Mouse (Mus musculus): Measurements from ENCODE around the gene Dctn3. TPM values are rescaled to one million over a fixed set of nuclear protein-coding genes. Genes with fewer than 3 reads are reported as not detected.

Dctn3 gene
- polyA plus RNA-seq, 1 experiment = 81.6 TPM

DNA sequence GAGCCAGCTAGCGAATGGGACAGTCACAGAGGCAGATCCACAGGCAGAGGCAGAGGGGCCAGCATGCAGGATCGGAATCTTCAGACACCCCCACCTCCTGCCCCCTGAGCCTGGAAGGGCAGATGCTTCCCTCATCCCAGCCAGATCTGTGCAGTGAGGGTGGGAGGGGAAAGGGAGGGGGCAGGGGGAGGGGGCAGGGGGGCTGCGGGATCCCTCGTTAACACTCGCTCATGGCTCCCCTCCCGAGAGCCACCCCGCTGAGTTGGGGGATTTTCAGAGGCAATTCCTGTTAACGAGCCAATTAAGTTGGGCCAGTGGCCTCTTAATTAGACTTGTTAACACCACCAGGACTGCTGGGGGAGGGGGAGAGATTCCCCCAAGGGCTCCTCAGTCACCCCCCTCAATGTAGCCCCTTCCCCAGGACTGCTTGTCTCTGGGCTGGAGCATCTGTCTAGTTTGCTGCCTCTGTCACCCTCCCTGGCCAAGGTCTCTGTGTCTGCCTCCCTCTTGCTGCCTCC lies 50.9 kb downstream of the Dctn3 start:
- H3K27ac ChIP-seq (ENCODE audit: insufficient read depth, low read length) = no peak overlapping the region
- TF ChIP-seq CTCF (IDR thresholded peaks at IDR 0.05; ENCODE audit: borderline replicate concordance, insufficient read depth, low read length) (no peak), POLR2A (IDR thresholded peaks at IDR 0.05; ENCODE audit: low read depth, low read length) (no peak)
- peaks cover 13% of the 10 kb centered on the region; the same call in 1 of the 2 replicates for H3K4me1 ChIP-seq (ENCODE audit: control insufficient read depth, insufficient read depth, low read length)
- no peak overlapping the region for H3K4me3 ChIP-seq (ENCODE audit: insufficient read depth, low read length)

- H3K4me3 ChIP-seq (ENCODE audit: insufficient read depth, low read length) = no peak overlapping the region
- TF ChIP-seq CTCF (IDR thresholded peaks at IDR 0.05; ENCODE audit: borderline replicate concordance, insufficient read depth, low read length) = no peak
- no peak for TF ChIP-seq POLR2A (IDR thresholded peaks at IDR 0.05; ENCODE audit: low read depth, low read length)
- H3K27ac ChIP-seq (ENCODE audit: insufficient read depth, low read length) = no peak overlapping the region
- peaks cover 10% of the 10 kb centered on the region; the same call in 1 of the 2 replicates for H3K4me1 ChIP-seq (ENCODE audit: control insufficient read depth, insufficient read depth, low read length)
These were observed 51.5 kb downstream of the Dctn3 start for GRCm38 (mm10) chr4:41671500-41671899.

DNA sequence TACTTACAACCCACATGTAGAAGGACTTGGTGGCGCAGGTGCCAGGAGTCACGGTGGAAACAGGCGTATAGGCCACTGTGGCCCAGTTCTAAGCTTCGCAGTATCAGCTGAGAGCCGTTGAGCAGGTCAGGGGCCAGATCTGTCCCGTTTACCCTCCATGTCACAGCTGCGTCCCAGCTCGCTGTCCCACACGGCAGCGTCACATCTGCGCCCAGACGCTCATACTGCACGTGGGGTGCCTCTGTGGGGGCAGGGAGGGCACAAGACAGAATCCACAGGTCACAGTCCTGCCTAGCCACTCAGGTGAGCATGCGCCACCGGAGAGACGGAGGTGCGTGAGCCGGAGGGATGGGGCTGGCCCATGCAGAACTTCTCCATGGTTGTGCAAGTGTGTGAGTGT lies 52.1 kb downstream of the Dctn3 start:
- Histone ChIP-seq H3K4me3 (ENCODE audit: insufficient read depth, low read length) (no peak overlapping the region), H3K27ac (ENCODE audit: insufficient read depth, low read length) (no peak overlapping the region), H3K4me1 (ENCODE audit: control insufficient read depth, insufficient read depth, low read length) (0 out of 2 replicates have a peak, but pooled peaks cover 7% of the 10 kb centered on the region)
- no peak for TF ChIP-seq POLR2A (IDR thresholded peaks at IDR 0.05; ENCODE audit: low read depth, low read length)
- TF ChIP-seq CTCF (IDR thresholded peaks at IDR 0.05; ENCODE audit: borderline replicate concordance, insufficient read depth, low read length) = no peak

- Histone ChIP-seq H3K4me3 (ENCODE audit: insufficient read depth, low read length) (no peak overlapping the region), H3K4me1 (ENCODE audit: control insufficient read depth, insufficient read depth, low read length) (0 out of 2 replicates have a peak, but pooled peaks cover 7% of the 10 kb centered on the region), H3K27ac (ENCODE audit: insufficient read depth, low read length) (no peak overlapping the region)
- no peak for TF ChIP-seq POLR2A (IDR thresholded peaks at IDR 0.05; ENCODE audit: low read depth, low read length)
- no peak for TF ChIP-seq CTCF (IDR thresholded peaks at IDR 0.05; ENCODE audit: borderline replicate concordance, insufficient read depth, low read length)
These were observed 56.3 kb downstream of the Dctn3 start for GRCm38 (mm10) chr4:41666646-41667045.

DNA sequence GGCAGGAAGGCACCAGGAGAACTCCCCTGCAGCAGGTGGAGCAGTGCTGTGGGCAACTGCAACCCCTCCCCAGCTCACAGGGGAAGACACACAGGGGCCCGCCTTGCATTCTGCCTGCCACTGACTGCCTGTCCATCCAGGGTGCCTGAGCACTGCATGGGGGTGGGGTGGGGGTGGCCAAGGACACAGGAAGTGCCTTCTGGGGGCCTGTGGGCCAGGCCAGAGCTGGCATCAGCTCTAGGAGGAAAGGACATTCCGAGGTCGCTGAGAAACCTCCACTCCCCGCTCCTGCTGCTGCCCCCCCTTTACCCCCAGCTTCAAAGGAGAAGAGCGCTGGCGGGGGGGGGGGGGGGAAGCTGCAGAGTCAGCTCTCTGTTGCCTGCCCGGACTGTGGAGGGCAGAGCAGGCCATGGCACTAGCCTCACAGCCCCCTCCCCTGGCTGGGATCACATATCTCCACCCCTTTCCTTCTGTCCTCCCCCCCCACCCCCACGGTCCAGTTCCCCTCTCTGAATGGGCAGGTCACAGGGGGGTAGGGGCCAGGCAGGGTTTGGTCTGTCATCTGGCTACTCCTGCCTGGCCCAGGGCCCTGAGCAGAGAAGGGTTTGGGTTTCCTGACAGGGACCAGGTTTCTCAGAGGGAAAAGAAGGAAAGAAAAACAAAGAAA lies 57.8 kb downstream of the Dctn3 start:
- 0 out of 2 replicates have a peak, but pooled peaks cover 7% of the 10 kb centered on the region for H3K4me1 ChIP-seq (ENCODE audit: control insufficient read depth, insufficient read depth, low read length)
- no peak for TF ChIP-seq CTCF (IDR thresholded peaks at IDR 0.05; ENCODE audit: borderline replicate concordance, insufficient read depth, low read length)
- no peak for TF ChIP-seq POLR2A (IDR thresholded peaks at IDR 0.05; ENCODE audit: low read depth, low read length)
- H3K4me3 ChIP-seq (ENCODE audit: insufficient read depth, low read length) = no peak overlapping the region
- H3K27ac ChIP-seq (ENCODE audit: insufficient read depth, low read length) = no peak overlapping the region

Other genes with a start within 250 kb of the Dctn3 start
- gene AI464131, start 220.1 kb downstream of the Dctn3 start, polyA plus RNA-seq (2011; ENCODE audit: insufficient read length, low read depth, missing spikeins) = 5.5 and 6.0 TPM in 2 replicates
- gene 1110017D15Rik, start 205.8 kb downstream of the Dctn3 start, polyA plus RNA-seq (2011; ENCODE audit: insufficient read length, low read depth, missing spikeins) = not detected in 2 replicates
- 11.4 and 15.5 TPM in 2 replicates for gene Fam219a, start 153.6 kb downstream of the Dctn3 start, polyA plus RNA-seq (2011; ENCODE audit: insufficient read length, low read depth, missing spikeins)
- gene Dnaic1, start 153.4 kb downstream of the Dctn3 start, polyA plus RNA-seq (2011; ENCODE audit: insufficient read length, low read depth, missing spikeins) = not detected in 2 replicates
- 1.4 and 1.7 TPM in 2 replicates for gene Enho, start 82.8 kb downstream of the Dctn3 start, polyA plus RNA-seq (2011; ENCODE audit: insufficient read length, low read depth, missing spikeins)
- gene Cntfr, start 26.1 kb downstream of the Dctn3 start, polyA plus RNA-seq (2011; ENCODE audit: insufficient read length, low read depth, missing spikeins) = 4.3 and 4.9 TPM in 2 replicates
- gene Il11ra1, start 23.2 kb downstream of the Dctn3 start, polyA plus RNA-seq (2011; ENCODE audit: insufficient read length, low read depth, missing spikeins) = 78.5 and 97.4 TPM in 2 replicates
- 14.0 and 16.2 TPM in 2 replicates for gene Rpp25l, start 9.6 kb downstream of the Dctn3 start, polyA plus RNA-seq (2011; ENCODE audit: insufficient read length, low read depth, missing spikeins)
- gene Arid3c, start 8.0 kb upstream of the Dctn3 start, polyA plus RNA-seq (2011; ENCODE audit: insufficient read length, low read depth, missing spikeins) = not detected in 2 replicates
- 25.1 and 25.5 TPM in 2 replicates for gene Galt, start 32.1 kb upstream of the Dctn3 start, polyA plus RNA-seq (2011; ENCODE audit: insufficient read length, low read depth, missing spikeins)
- gene Sigmar1, start 33.0 kb upstream of the Dctn3 start, polyA plus RNA-seq (2011; ENCODE audit: insufficient read length, low read depth, missing spikeins) = 78.6 and 103 TPM in 2 replicates
- gene Ccl27a, start 51.1 kb upstream of the Dctn3 start, polyA plus RNA-seq (2011; ENCODE audit: insufficient read length, low read depth, missing spikeins) = 12.6 and 13.4 TPM in 2 replicates
- gene Gm21541, start 180.4 kb upstream of the Dctn3 start, polyA plus RNA-seq (2011; ENCODE audit: insufficient read length, low read depth, missing spikeins) = not detected in 2 replicates
- 1.1 and 1.6 TPM in 2 replicates for gene Gm20878, start 218.4 kb upstream of the Dctn3 start, polyA plus RNA-seq (2011; ENCODE audit: insufficient read length, low read depth, missing spikeins)
- 0.21 TPM in 1 of 2 replicates, not detected in the other for gene Fam205a4, start 242.9 kb upstream of the Dctn3 start, polyA plus RNA-seq (2011; ENCODE audit: insufficient read length, low read depth, missing spikeins)